ENCODE assay signal across 8 mouse cellular contexts in genomic region chr7:67951532-67952035, GRCm38 (mm10). TPM values are rescaled to one million over a fixed set of nuclear protein-coding genes. Genes with fewer than 3 reads are reported as not detected.
DNase-seq lines count a peak whose midpoint lies in the region; ATAC-seq and TF ChIP-seq lines count a peak whose summit lies in the region.

No protein-coding gene starts in this region.

- H3K27me3 ChIP-seq in Patski: peaks cover 3% of the 10 kb centered on the region
- H3K27me3 ChIP-seq in hindbrain, embryonic 12.5 days: no peaks in the 10 kb centered on the region

- no peak for DNase-seq in Patski (ENCODE audit: low read depth, low spot score)
- DNase-seq in cerebellum, postnatal 10 days: peak; percentile 96 to 98
- DNase-seq in frontal cortex, postnatal 10 days (ENCODE audit: low spot score in 2 of 2): peak; percentile 88 to 95
- DNase-seq in layer of hippocampus, postnatal 25 days (ENCODE audit: extremely low spot score in 1 of 2, low spot score in 1 of 2): peak; percentile 94 to 97
- DNase-seq in lung, postnatal 14 days: peak; percentile 94
- DNase-seq in retina, embryonic 14.5 days (ENCODE audit: low spot score): peak; percentile 96
- DNase-seq in thymus, postnatal 36 days: peak; percentile 91 to 93

- POLR2A ChIA-PET in Patski (lab: Charles Lee): interaction anchor here (0.5 to 2.4 kb wide), 4 partner anchors 149 to 351 kb away, joined by 3 to 18 read pairs (median 3); no protein-coding TSS in a partner anchor

- H3K27ac ChIP-seq in hindbrain, embryonic 12.5 days: peak overlapping the region; percentile 100

- peak; percentile 54 for ATAC-seq in Patski
- peak; percentile 81 for ATAC-seq in hindbrain, embryonic 12.5 days (ENCODE audit: low FRiP score)

- under 1% methylated on average over 44 of the region's 73 CpGs for WGBS in hindbrain, embryonic 12.5 days

- H3K4me3 ChIP-seq in hindbrain, embryonic 12.5 days: peak overlapping the region; percentile 95

- no peaks in the 10 kb centered on the region for H3K9me3 ChIP-seq in hindbrain, embryonic 12.5 days (replicated peaks)

- in situ Hi-C loops in Patski (cut with MboI; ENCODE audit: low pct_unique_long_range_greater_than_20kb): no loop called here

- H3K4me2 ChIP-seq in hindbrain, embryonic 12.5 days (replicated peaks): peak overlapping the region; percentile 99

- TF ChIP-seq CTCF in Patski (IDR thresholded peaks at IDR 0.05): no peak

- H3K9ac ChIP-seq in hindbrain, embryonic 12.5 days: peak overlapping the region; percentile 93

- CTCF ChIA-PET in Patski (lab: Charles Lee): interaction anchor here (1.0 to 1.6 kb wide), 3 partner anchors 148 to 179 kb away, joined by 3 to 8 read pairs (median 6); no protein-coding TSS in a partner anchor

- peaks cover 30% of the 10 kb centered on the region for H3K4me1 ChIP-seq in hindbrain, embryonic 12.5 days

- H3K36me3 ChIP-seq in hindbrain, embryonic 12.5 days: no peaks in the 10 kb centered on the region

RNA-seq across cellular contexts. Expression of gene Igf1r, which starts 1.0 kb away (rescaled TPM):
- polyA plus RNA-seq in Patski (2021): 58.8 TPM
- 42.3 and 43.0 TPM in 2 replicates for polyA plus RNA-seq in hindbrain, embryonic 12.5 days (2016; fragmentation: Nextera tagmentation; extraction: Ambion mirVana)
- 10 to 100 TPM; 32.5 to 38.4 TPM for total RNA-seq in layer of hippocampus, postnatal 25 days (2021)
